Comparison of ENCODE assay signal across 12 mouse cellular contexts in the genomic region with DNA sequence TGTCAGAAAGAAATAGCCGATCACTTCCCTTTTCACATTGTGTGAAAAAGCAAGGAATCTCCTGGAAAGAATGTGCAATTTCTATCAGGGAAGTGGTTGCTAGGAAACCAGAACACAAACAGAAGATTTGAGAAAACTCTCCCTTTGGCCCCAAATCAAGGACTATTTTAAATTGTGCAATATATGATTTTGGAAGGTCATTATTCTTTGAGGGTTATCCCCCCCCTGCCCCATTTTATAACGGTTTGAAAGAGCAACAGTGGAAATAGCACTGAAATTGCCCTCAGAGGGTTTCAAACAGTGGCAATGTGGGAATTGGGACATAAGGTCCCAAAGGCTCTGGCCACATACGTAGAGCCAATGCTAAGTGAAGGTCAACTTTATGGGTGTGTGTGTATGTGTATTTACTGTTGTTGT.
DNase-seq lines count a peak whose midpoint lies in the region; ATAC-seq lines count a peak whose summit lies in the region.
"Had no signal": no experiment of that assay in that cellular context is flagged by ENCODE, and none has a peak within 500 bp of the region (broad histone marks: within the 10 kb centered on the region; RNA-seq: fewer than 3 reads in every experiment).

No protein-coding gene starts in this region.

- H3K27ac ChIP-seq in heart, embryonic 16.5 days (ENCODE audit: low read length) = peak overlapping the region; percentile 80
- H3K27ac ChIP-seq: forebrain, embryonic 12.5 days; hindbrain, embryonic 13.5 days had no signal

- no peak overlapping the region for H3K9ac ChIP-seq in heart, embryonic 16.5 days (ENCODE audit: low read length)
- H3K9ac ChIP-seq: forebrain, embryonic 12.5 days; hindbrain, embryonic 13.5 days had no signal

- peak; percentile 59 to 64 for DNase-seq in heart, adult 9 months (ENCODE audit: low spot score in 2 of 2)
- DNase-seq in heart, postnatal 14 days = no peak
- DNase-seq in 3T3-L1 (ENCODE audit: low read depth, low spot score) = peak; percentile 68
- DNase-seq in brain, adult 2 months (ENCODE audit: low read depth, low spot score) = peak; percentile 24
- no peak for DNase-seq in layer of hippocampus, adult 9-11 months
- DNase-seq: cerebellum, adult 9-10 months; kidney, postnatal 36 days; right cerebral cortex, adult 18-20 months had no signal

- H3K4me1 ChIP-seq in heart, embryonic 16.5 days (ENCODE audit: control insufficient read depth, insufficient read depth, low read length) = peaks cover 21% of the 10 kb centered on the region

- H3K4me2 ChIP-seq in heart, embryonic 16.5 days (ENCODE audit: low read depth, low read length) = no peak overlapping the region
- H3K4me2 ChIP-seq: forebrain, embryonic 12.5 days; hindbrain, embryonic 13.5 days had no signal

- no peaks in the 10 kb centered on the region for H3K36me3 ChIP-seq in heart, embryonic 16.5 days (ENCODE audit: control insufficient read depth, insufficient read depth)
- H3K36me3 ChIP-seq: forebrain, embryonic 12.5 days; hindbrain, embryonic 13.5 days had no signal

- intact Hi-C loops in heart, postnatal 14 days (cut with DNase I) = no loop called here

- no peak overlapping the region for H3K4me3 ChIP-seq in heart, embryonic 16.5 days (ENCODE audit: low read length)
- H3K4me3 ChIP-seq: forebrain, embryonic 12.5 days; hindbrain, embryonic 13.5 days had no signal

- WGBS in heart, embryonic 16.5 days = 40% methylated on average over 3 of the region's 3 CpGs

- no peaks in the 10 kb centered on the region for H3K9me3 ChIP-seq in heart, embryonic 16.5 days (replicated peaks; ENCODE audit: control insufficient read depth, low read length)
- H3K9me3 ChIP-seq: forebrain, embryonic 12.5 days; hindbrain, embryonic 13.5 days had no signal

- no peaks in the 10 kb centered on the region for H3K27me3 ChIP-seq in heart, embryonic 16.5 days (ENCODE audit: control insufficient read depth, insufficient read depth, low read length)
- H3K27me3 ChIP-seq: forebrain, embryonic 12.5 days had no signal

- no peak; the same call in 1 of the 2 replicates for ATAC-seq in heart, embryonic 16.5 days (replicated peaks; ENCODE audit: extremely low read depth, insufficient read depth, low FRiP score)
- ATAC-seq in megakaryocyte progenitor cell, adult 5-6 weeks (replicated peaks; ENCODE audit: poor library complexity) = no peak

Comparison
In these comparisons a context has a peak if more than half of its experiments do, and no peak if none do; other contexts are left out.
1. DNase-seq: peak in heart, adult 9 months (2 of 2), 3T3-L1 (single experiment) and brain, adult 2 months (single experiment); none in heart, postnatal 14 days (0 of 2) and layer of hippocampus, adult 9-11 months (single experiment).